Mouse (Mus musculus) thymus, postnatal 10 days (tissue): ENCODE measurements around the gene Tlx2.

Experiments
- DNase-seq, 2 experiments: peaks; one replicate each; pipeline ENCODE4 v3.0.0; 2021; ENCODE audit warnings: low spot score in 2 of 2

Tlx2 gene

GRCm38 (mm10) chr6:83054871-83055431 is 15.1 kb downstream of the Tlx2 start, which contains the start of gene Htra2:
Gene Htra2, minus strand, starts transcription at chr6:83055273.
- peak; percentile 56 to 58 for DNase-seq

- peak; percentile 96 for DNase-seq
These were observed 15.8 kb downstream of the Tlx2 start, which contains the start of gene Aup1 for GRCm38 (mm10) chr6:83054074-83054851. Gene Aup1, plus strand, starts transcription at chr6:83054521.

GRCm38 (mm10) chr6:83053136-83053960 is 16.7 kb downstream of the Tlx2 start:
- no peak for DNase-seq

- no peak for DNase-seq
These were observed 20.7 kb downstream of the Tlx2 start for GRCm38 (mm10) chr6:83049367-83049766.

GRCm38 (mm10) chr6:83044742-83045141 is 25.4 kb downstream of the Tlx2 start:
- DNase-seq: no peak

- no peak for DNase-seq
These were observed 26.1 kb downstream of the Tlx2 start for GRCm38 (mm10) chr6:83043993-83044392.

GRCm38 (mm10) chr6:83043561-83043960 is 26.5 kb downstream of the Tlx2 start:
- no peak for DNase-seq

- no peak for DNase-seq
These were observed 29.5 kb downstream of the Tlx2 start for GRCm38 (mm10) chr6:83040601-83041000.

- DNase-seq: peak; percentile 79 to 92
These were observed 31.5 kb downstream of the Tlx2 start for GRCm38 (mm10) chr6:83038496-83039012.

GRCm38 (mm10) chr6:83037188-83037587 is 32.9 kb downstream of the Tlx2 start:
- DNase-seq: no peak

GRCm38 (mm10) chr6:83034463-83035055 is 35.5 kb downstream of the Tlx2 start:
- DNase-seq: no peak

- DNase-seq: peak; percentile 50 to 62
These were observed 36.6 kb downstream of the Tlx2 start, which contains the start of the genes Dok1 and Loxl3 for GRCm38 (mm10) chr6:83033249-83034185. Gene Dok1, minus strand, starts transcription at chr6:83033471. Gene Loxl3, plus strand, starts transcription at chr6:83034173.

GRCm38 (mm10) chr6:83032769-83033191 is 37.3 kb downstream of the Tlx2 start:
- DNase-seq: peak; percentile 27 to 36

- no peak for DNase-seq
These were observed 38.0 kb downstream of the Tlx2 start for GRCm38 (mm10) chr6:83031921-83032590.

GRCm38 (mm10) chr6:83031111-83031510 is 39.0 kb downstream of the Tlx2 start:
- DNase-seq: no peak

- DNase-seq: no peak
These were observed 40.3 kb downstream of the Tlx2 start for GRCm38 (mm10) chr6:83029777-83030176.

- DNase-seq: no peak
These were observed 42.4 kb downstream of the Tlx2 start for GRCm38 (mm10) chr6:83027706-83028105.

- DNase-seq: no peak
These were observed 42.8 kb downstream of the Tlx2 start for GRCm38 (mm10) chr6:83027293-83027692.

GRCm38 (mm10) chr6:83025221-83025620 is 44.9 kb downstream of the Tlx2 start:
- DNase-seq: no peak

GRCm38 (mm10) chr6:83024421-83024820 is 45.7 kb downstream of the Tlx2 start:
- DNase-seq: no peak
